Mouse (Mus musculus) liver, embryonic 14.5 days (tissue): Measurements from ENCODE around the gene Arpin. TPM values are rescaled to one million over a fixed set of nuclear protein-coding genes. Genes with fewer than 3 reads are reported as not detected.

Source experiments
- ATAC-seq: fragments of 200-750 bp; cut with Nextera tagmentation; 2 replicates; pipeline ENCODE4 v1.8.0; 2017; ENCODE audit warnings: moderate number of reproducible peaks, mild to moderate bottlenecking, moderate library complexity; ENCODE audit not compliant: insufficient read depth
- DNase-seq, 3 experiments: peaks; one replicate each; pipeline ENCODE4 v3.0.0-alpha.2; 2012 to 2013; ENCODE audit warnings: low read depth in 3 of 3, low spot score in 3 of 3
- H3K27ac ChIP-seq: fragments of 300-500 bp; sonication (generic); 2 replicates; pipeline ENCODE4 v1.5.1; 2014; ENCODE audit warnings: moderate library complexity, mild to moderate bottlenecking, control low read depth, inconsistent platforms
- H3K27me3 ChIP-seq: fragments of 300-500 bp; sonication (generic); 2 replicates; pipeline ENCODE4 v1.6.1; 2014; ENCODE audit warnings: mild to moderate bottlenecking, low read length, moderate library complexity; ENCODE audit not compliant: control insufficient read depth, insufficient read depth
- H3K36me3 ChIP-seq: fragments of 300-500 bp; sonication (generic); replicated peaks from 2 replicates; pipeline ENCODE4 v1.6.1; 2014; ENCODE audit warnings: low read depth; ENCODE audit not compliant: control insufficient read depth, insufficient read depth
- H3K4me1 ChIP-seq, 2 experiments: fragments of 200-500 bp in 1 of 2; fragments of 300-500 bp in 1 of 2; sonication (generic) in 1 of 2; replicated peaks; 2 replicates each; pipeline ENCODE4 v1.6.1; 2012 to 2014; ENCODE audit warnings: antibody characterized with exemption in 1 of 2, inconsistent platforms in 1 of 2, low read length in 1 of 2; ENCODE audit not compliant: control insufficient read depth in 2 of 2, insufficient read depth in 2 of 2
- H3K4me2 ChIP-seq: fragments of 300-500 bp; sonication (generic); 2 replicates; pipeline ENCODE4 v1.6.1; 2014; ENCODE audit warnings: low read depth, mild to moderate bottlenecking, control low read depth, moderate library complexity
- H3K4me3 ChIP-seq, 2 experiments: fragments of 200-500 bp in 1 of 2; fragments of 300-500 bp in 1 of 2; sonication (generic) in 1 of 2; 2 replicates each; pipeline ENCODE4 v1.5.1; 2012 to 2014; ENCODE audit warnings: low read depth in 2 of 2, low read length in 2 of 2, mild to moderate bottlenecking in 2 of 2, control low read depth in 1 of 2, inconsistent platforms in 1 of 2, moderate library complexity in 1 of 2; ENCODE audit not compliant: insufficient read depth in 1 of 2
- H3K9ac ChIP-seq: fragments of 300-500 bp; sonication (generic); replicated peaks from 2 replicates; pipeline ENCODE4 v1.6.1; 2014; ENCODE audit warnings: mild to moderate bottlenecking, control low read depth, moderate library complexity
- H3K9me3 ChIP-seq: fragments of 300-500 bp; sonication (generic); 2 replicates; pipeline ENCODE4 v1.6.1; 2016; ENCODE audit warnings: low read length, mixed read lengths; ENCODE audit not compliant: control insufficient read depth
- CTCF ChIP-seq: IDR thresholded peaks from 2 replicates; pipeline ENCODE4 v1.5.1; 2016; ENCODE audit warnings: antibody characterized with exemption, low read depth, control low read depth
- EP300 ChIP-seq: IDR thresholded peaks from 2 replicates; pipeline ENCODE4 v1.6.1; 2016; ENCODE audit warnings: antibody characterized with exemption, low read depth
- WGBS: fragments of 180-500 bp; shearing (Covaris S2); extraction: QIAGEN DNeasy Blood & Tissue Kit; methylation state at CpG from one replicate; pipeline ENCODE4 v1.1.7; 2014; ENCODE audit not compliant: insufficient replicate concordance; 5-methylcytosine and 5-hydroxymethylcytosine counted together
- polyA plus RNA-seq, 2 experiments: library from polyadenylated mRNA; depleted of rRNA in 1 of 2; stranded (reverse) in 1 of 2; unstranded in 1 of 2; fragments of >200 nt; fragmentation: Nextera tagmentation in 1 of 2; extraction: Ambion mirVana in 1 of 2; gene quantifications; 2 replicates each; pipeline versions ENCODE4 v1.2.1 to v1.2.3; 2012 to 2014

Gene Arpin
- polyA plus RNA-seq, 2 experiments, result 1.9 to 3.1 TPM

DNA sequence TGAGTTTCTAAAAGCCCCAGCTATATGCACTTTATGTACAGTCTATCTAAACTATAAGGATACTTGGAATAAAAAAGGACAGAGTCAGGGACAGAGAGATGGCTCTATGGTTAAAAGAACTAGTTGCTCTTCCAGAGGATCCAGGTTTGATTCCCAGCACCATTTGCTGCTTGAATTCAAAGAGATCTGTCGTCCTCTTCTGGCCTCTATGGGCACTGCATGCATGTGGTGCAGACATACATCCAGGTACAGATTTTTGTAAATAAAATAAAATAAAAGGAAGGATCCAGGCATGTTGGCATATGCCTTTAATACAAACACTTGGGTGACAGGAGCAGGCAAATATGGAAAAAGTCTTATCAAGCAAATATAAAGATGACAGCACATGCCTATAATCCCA lies 26.4 kb upstream of the Arpin start:
- no peaks in the 10 kb centered on the region for H3K36me3 ChIP-seq
- H3K9me3 ChIP-seq, result no peaks in the 10 kb centered on the region
- H3K4me1 ChIP-seq, result no peaks in the 10 kb centered on the region
- H3K4me2 ChIP-seq, result no peak overlapping the region
- no peak overlapping the region for H3K4me3 ChIP-seq
- no peak overlapping the region for H3K9ac ChIP-seq
- H3K27me3 ChIP-seq, result no peaks in the 10 kb centered on the region
- no peak for DNase-seq
- H3K27ac ChIP-seq, result no peak overlapping the region
- TF ChIP-seq EP300, result no peak
- no peak for TF ChIP-seq CTCF
- WGBS, result 38% methylated on average over 1 of the region's 1 CpGs
- no peak for ATAC-seq

DNA sequence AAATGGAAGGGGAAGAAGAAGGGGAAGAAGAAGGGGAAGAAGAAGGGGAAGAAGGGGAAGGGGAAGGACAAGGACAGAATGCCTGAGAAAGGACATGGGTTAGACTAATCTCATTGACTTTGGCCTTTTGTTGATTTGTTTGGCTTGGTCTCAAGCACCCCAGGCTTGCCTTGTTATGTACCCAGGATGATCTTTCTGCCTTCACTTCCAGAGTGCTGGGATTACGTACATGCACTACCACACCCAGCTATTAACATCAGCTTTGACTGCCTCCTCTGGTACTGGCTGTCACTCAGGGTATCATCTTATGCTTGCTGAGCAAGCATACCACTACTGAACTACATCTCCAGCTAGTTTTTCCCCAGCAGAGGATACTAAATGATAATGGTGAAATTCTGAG lies 21.0 kb upstream of the Arpin start:
- TF ChIP-seq CTCF (no peak), EP300 (no peak)
- no peaks in the 10 kb centered on the region for H3K36me3 ChIP-seq
- no peak overlapping the region for H3K4me2 ChIP-seq
- H3K4me1 ChIP-seq, result no peaks in the 10 kb centered on the region
- WGBS, result 75% methylated on average over 1 of the region's 1 CpGs
- DNase-seq, result no peak
- no peak for ATAC-seq
- no peak overlapping the region for H3K27ac ChIP-seq
- no peaks in the 10 kb centered on the region for H3K9me3 ChIP-seq
- H3K4me3 ChIP-seq, result no peak overlapping the region
- H3K9ac ChIP-seq, result no peak overlapping the region
- no peaks in the 10 kb centered on the region for H3K27me3 ChIP-seq

DNA sequence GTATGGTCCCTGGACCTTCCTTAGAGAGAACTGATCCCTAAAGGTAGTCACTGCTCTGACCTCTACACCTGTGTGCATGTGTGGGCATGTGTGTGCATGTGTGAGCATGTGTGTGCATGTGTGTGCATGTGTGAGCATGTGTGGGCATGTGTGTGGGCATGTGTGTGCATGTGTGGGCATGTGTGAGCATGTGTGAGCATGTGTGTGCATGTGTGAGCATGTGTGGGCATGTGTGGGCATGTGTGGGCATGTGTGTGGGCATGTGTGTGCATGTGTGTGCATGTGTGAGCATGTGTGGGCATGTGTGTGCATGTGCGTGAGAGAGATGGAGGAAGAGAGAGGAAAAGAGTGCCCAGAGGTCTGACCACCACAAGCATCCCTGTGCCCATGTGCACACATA lies 19.7 kb upstream of the Arpin start:
- H3K27me3 ChIP-seq, result no peaks in the 10 kb centered on the region
- 71% methylated on average over 1 of the region's 1 CpGs for WGBS
- H3K27ac ChIP-seq, result no peak overlapping the region
- no peaks in the 10 kb centered on the region for H3K9me3 ChIP-seq
- H3K36me3 ChIP-seq, result no peaks in the 10 kb centered on the region
- DNase-seq (no peak), ATAC-seq (no peak)
- no peak overlapping the region for H3K4me3 ChIP-seq
- no peak overlapping the region for H3K4me2 ChIP-seq
- H3K4me1 ChIP-seq, result no peaks in the 10 kb centered on the region
- no peak overlapping the region for H3K9ac ChIP-seq
- no peak for TF ChIP-seq CTCF
- TF ChIP-seq EP300, result no peak

DNA sequence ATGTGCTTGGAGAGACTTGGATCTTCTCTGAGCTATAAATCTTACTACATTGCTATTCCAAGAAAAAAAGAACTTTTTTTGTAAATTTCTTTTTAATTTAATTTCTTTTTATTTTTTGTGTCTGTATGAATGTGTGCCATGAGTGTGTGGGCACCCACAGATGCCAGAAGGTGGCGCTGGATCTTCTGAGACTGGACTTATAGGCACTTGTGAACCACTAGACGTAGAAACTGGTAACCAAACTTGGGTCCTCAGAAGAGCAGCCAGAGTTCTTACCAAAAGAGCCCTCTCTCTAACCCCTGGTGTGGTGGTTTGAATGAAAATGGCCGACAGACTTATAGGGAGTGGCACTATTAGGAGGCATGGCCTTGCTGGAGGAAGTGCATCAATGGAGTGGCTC lies 15.9 kb upstream of the Arpin start:
- Histone ChIP-seq H3K9me3 (no peaks in the 10 kb centered on the region), H3K9ac (no peak overlapping the region), H3K36me3 (no peaks in the 10 kb centered on the region), H3K4me1 (no peaks in the 10 kb centered on the region), H3K27ac (no peak overlapping the region), H3K4me3 (no peak overlapping the region), H3K4me2 (no peak overlapping the region), H3K27me3 (no peaks in the 10 kb centered on the region)
- TF ChIP-seq CTCF, result no peak
- TF ChIP-seq EP300, result no peak
- 55% methylated on average over 3 of the region's 3 CpGs for WGBS
- DNase-seq, result no peak
- no peak for ATAC-seq

DNA sequence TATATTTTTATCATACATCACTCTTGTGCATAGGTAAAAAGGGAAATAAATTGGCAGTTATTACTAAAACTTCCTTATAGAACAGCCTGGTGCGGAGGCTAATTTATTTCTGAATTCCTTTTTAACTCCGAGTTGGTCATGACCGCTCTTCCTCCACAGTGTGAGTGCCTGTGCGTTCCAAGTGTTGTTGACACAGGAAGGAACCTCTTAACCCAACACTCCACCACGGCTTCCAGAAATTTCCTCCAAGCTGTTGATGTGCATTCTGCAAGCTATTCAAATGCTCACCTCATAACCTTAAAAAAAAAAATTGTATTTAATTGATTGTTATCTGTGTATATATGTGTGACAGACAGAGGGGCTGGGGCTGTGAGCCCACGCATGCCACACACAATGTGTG lies 15.1 kb upstream of the Arpin start:
- H3K4me1 ChIP-seq, result no peaks in the 10 kb centered on the region
- H3K4me3 ChIP-seq, result no peak overlapping the region
- no peak overlapping the region for H3K4me2 ChIP-seq
- ATAC-seq (no peak), DNase-seq (no peak)
- H3K27me3 ChIP-seq, result no peaks in the 10 kb centered on the region
- no peaks in the 10 kb centered on the region for H3K36me3 ChIP-seq
- H3K9me3 ChIP-seq, result no peaks in the 10 kb centered on the region
- WGBS, result 39% methylated on average over 6 of the region's 6 CpGs
- TF ChIP-seq EP300 (no peak), CTCF (no peak)
- no peak overlapping the region for H3K27ac ChIP-seq
- no peak overlapping the region for H3K9ac ChIP-seq
